Mouse (Mus musculus): ENCODE data around the gene Bnc2.

The Bnc2 gene

GRCm38 (mm10) chr4:84510466-84510865, 164.6 kb downstream of the Bnc2 start:
- Histone ChIP-seq H3K36me3 (ENCODE audit: insufficient read depth, low read length) (no peaks in the 10 kb centered on the region), H3K27me3 (ENCODE audit: insufficient read depth, low read length) (no peaks in the 10 kb centered on the region), H3K4me3 (replicated peaks; ENCODE audit: low read length) (no peak overlapping the region), H3K4me1 (replicated peaks; ENCODE audit: low read depth, low read length) (peaks cover 2% of the 10 kb centered on the region; the same call in 1 of the 2 replicates), H3K9me3 (ENCODE audit: low read length) (no peaks in the 10 kb centered on the region)
- TF ChIP-seq NANOG (IDR thresholded peaks at IDR 0.05; ENCODE audit: borderline replicate concordance, low read length) (no peak), CTCF (conservative IDR thresholded peaks at IDR 0.05; ENCODE audit: low read length) (no peak), POU5F1 (IDR thresholded peaks at IDR 0.05; ENCODE audit: borderline replicate concordance, low read length) (no peak)

GRCm38 (mm10) chr4:84507551-84507950, 167.5 kb downstream of the Bnc2 start:
- H3K9me3 ChIP-seq (ENCODE audit: low read length): no peaks in the 10 kb centered on the region
- TF ChIP-seq CTCF (conservative IDR thresholded peaks at IDR 0.05; ENCODE audit: low read length): no peak
- no peak for TF ChIP-seq POU5F1 (IDR thresholded peaks at IDR 0.05; ENCODE audit: borderline replicate concordance, low read length)
- TF ChIP-seq NANOG (IDR thresholded peaks at IDR 0.05; ENCODE audit: borderline replicate concordance, low read length): no peak
- no peak overlapping the region for H3K4me3 ChIP-seq (replicated peaks; ENCODE audit: low read length)
- no peaks in the 10 kb centered on the region for H3K4me1 ChIP-seq (replicated peaks; ENCODE audit: low read depth, low read length)
- no peaks in the 10 kb centered on the region for H3K36me3 ChIP-seq (ENCODE audit: insufficient read depth, low read length)
- no peaks in the 10 kb centered on the region for H3K27me3 ChIP-seq (ENCODE audit: insufficient read depth, low read length)

GRCm38 (mm10) chr4:84502581-84503269, 172.3 kb downstream of the Bnc2 start:
- Histone ChIP-seq H3K36me3 (ENCODE audit: insufficient read depth, low read length) (no peaks in the 10 kb centered on the region), H3K4me1 (replicated peaks; ENCODE audit: low read depth, low read length) (peaks cover 19% of the 10 kb centered on the region), H3K9me3 (ENCODE audit: low read length) (no peaks in the 10 kb centered on the region), H3K4me3 (replicated peaks; ENCODE audit: low read length) (no peak overlapping the region), H3K27me3 (ENCODE audit: insufficient read depth, low read length) (no peaks in the 10 kb centered on the region)
- TF ChIP-seq NANOG (IDR thresholded peaks at IDR 0.05; ENCODE audit: borderline replicate concordance, low read length) (no peak), POU5F1 (IDR thresholded peaks at IDR 0.05; ENCODE audit: borderline replicate concordance, low read length) (no peak), CTCF (conservative IDR thresholded peaks at IDR 0.05; ENCODE audit: low read length) (no peak)

- Histone ChIP-seq H3K4me3 (replicated peaks; ENCODE audit: low read length) (no peak overlapping the region), H3K9me3 (ENCODE audit: low read length) (no peaks in the 10 kb centered on the region), H3K27me3 (ENCODE audit: insufficient read depth, low read length) (no peaks in the 10 kb centered on the region), H3K36me3 (ENCODE audit: insufficient read depth, low read length) (no peaks in the 10 kb centered on the region), H3K4me1 (replicated peaks; ENCODE audit: low read depth, low read length) (peaks cover 19% of the 10 kb centered on the region)
- TF ChIP-seq CTCF (conservative IDR thresholded peaks at IDR 0.05; ENCODE audit: low read length) (no peak), NANOG (IDR thresholded peaks at IDR 0.05; ENCODE audit: borderline replicate concordance, low read length) (no peak), POU5F1 (IDR thresholded peaks at IDR 0.05; ENCODE audit: borderline replicate concordance, low read length) (no peak)
Observed at GRCm38 (mm10) chr4:84500796-84501349, 174.2 kb downstream of the Bnc2 start.

GRCm38 (mm10) chr4:84500259-84500658, 174.8 kb downstream of the Bnc2 start:
- TF ChIP-seq NANOG (IDR thresholded peaks at IDR 0.05; ENCODE audit: borderline replicate concordance, low read length): no peak
- no peak for TF ChIP-seq CTCF (conservative IDR thresholded peaks at IDR 0.05; ENCODE audit: low read length)
- no peak for TF ChIP-seq POU5F1 (IDR thresholded peaks at IDR 0.05; ENCODE audit: borderline replicate concordance, low read length)
- H3K27me3 ChIP-seq (ENCODE audit: insufficient read depth, low read length): no peaks in the 10 kb centered on the region
- no peaks in the 10 kb centered on the region for H3K9me3 ChIP-seq (ENCODE audit: low read length)

GRCm38 (mm10) chr4:84498469-84498868, 176.6 kb downstream of the Bnc2 start:
- Histone ChIP-seq H3K4me3 (replicated peaks; ENCODE audit: low read length) (no peak overlapping the region), H3K36me3 (ENCODE audit: insufficient read depth, low read length) (no peaks in the 10 kb centered on the region), H3K27me3 (ENCODE audit: insufficient read depth, low read length) (no peaks in the 10 kb centered on the region), H3K4me1 (replicated peaks; ENCODE audit: low read depth, low read length) (peaks cover 19% of the 10 kb centered on the region), H3K9me3 (ENCODE audit: low read length) (no peaks in the 10 kb centered on the region)
- TF ChIP-seq NANOG (IDR thresholded peaks at IDR 0.05; ENCODE audit: borderline replicate concordance, low read length): no peak
- TF ChIP-seq CTCF (conservative IDR thresholded peaks at IDR 0.05; ENCODE audit: low read length): no peak
- TF ChIP-seq POU5F1 (IDR thresholded peaks at IDR 0.05; ENCODE audit: borderline replicate concordance, low read length): no peak

More at GRCm38 (mm10) chr4:84500259-84500658, 174.8 kb downstream of the Bnc2 start:
- Histone ChIP-seq H3K4me1 (replicated peaks; ENCODE audit: low read depth, low read length) (peaks cover 19% of the 10 kb centered on the region), H3K36me3 (ENCODE audit: insufficient read depth, low read length) (no peaks in the 10 kb centered on the region), H3K4me3 (replicated peaks; ENCODE audit: low read length) (no peak overlapping the region; the same call in 1 of the 2 replicates)

- no peaks in the 10 kb centered on the region for H3K9me3 ChIP-seq (ENCODE audit: low read length)
- no peak overlapping the region for H3K4me3 ChIP-seq (replicated peaks; ENCODE audit: low read length)
- H3K4me1 ChIP-seq (replicated peaks; ENCODE audit: low read depth, low read length): no peaks in the 10 kb centered on the region
- no peak for TF ChIP-seq NANOG (IDR thresholded peaks at IDR 0.05; ENCODE audit: borderline replicate concordance, low read length)
- no peak for TF ChIP-seq POU5F1 (IDR thresholded peaks at IDR 0.05; ENCODE audit: borderline replicate concordance, low read length)
- TF ChIP-seq CTCF (conservative IDR thresholded peaks at IDR 0.05; ENCODE audit: low read length): no peak
- no peaks in the 10 kb centered on the region for H3K36me3 ChIP-seq (ENCODE audit: insufficient read depth, low read length)
- no peaks in the 10 kb centered on the region for H3K27me3 ChIP-seq (ENCODE audit: insufficient read depth, low read length)
Observed at GRCm38 (mm10) chr4:84488323-84488722, 186.8 kb downstream of the Bnc2 start.

GRCm38 (mm10) chr4:84482680-84483079, 192.4 kb downstream of the Bnc2 start:
- TF ChIP-seq POU5F1 (IDR thresholded peaks at IDR 0.05; ENCODE audit: borderline replicate concordance, low read length) (no peak), CTCF (conservative IDR thresholded peaks at IDR 0.05; ENCODE audit: low read length) (no peak), NANOG (IDR thresholded peaks at IDR 0.05; ENCODE audit: borderline replicate concordance, low read length) (no peak)
- Histone ChIP-seq H3K4me3 (replicated peaks; ENCODE audit: low read length) (no peak overlapping the region), H3K9me3 (ENCODE audit: low read length) (no peaks in the 10 kb centered on the region), H3K27me3 (ENCODE audit: insufficient read depth, low read length) (no peaks in the 10 kb centered on the region), H3K4me1 (replicated peaks; ENCODE audit: low read depth, low read length) (no peaks in the 10 kb centered on the region), H3K36me3 (ENCODE audit: insufficient read depth, low read length) (no peaks in the 10 kb centered on the region)
